Mouse (Mus musculus) macrophage (primary cell): ENCODE results near the gene Adcy5. TPM values are rescaled to one million over a fixed set of nuclear protein-coding genes. Genes with fewer than 3 reads are reported as not detected.

Source experiments
- H3K27ac ChIP-seq: fragments of 350-480 bp; formaldehyde crosslinking; 2 replicates; pipeline ENCODE4 v1.9.0; 2021
- H3K36me3 ChIP-seq: fragments of 350-480 bp; formaldehyde crosslinking; 2 replicates; pipeline ENCODE4 v1.9.0; 2021; ENCODE audit errors: inconsistent target
- H3K4me3 ChIP-seq: fragments of 350-480 bp; formaldehyde crosslinking; 2 replicates; pipeline ENCODE4 v1.9.0; 2021; ENCODE audit errors: inconsistent target
- H3K79me2 ChIP-seq: fragments of 350-480 bp; formaldehyde crosslinking; 2 replicates; pipeline ENCODE4 v1.9.0; 2021; ENCODE audit errors: inconsistent target
- WGBS: methylation state at CpG from one replicate; pipeline ENCODE4 v1.1.7; 2026; ENCODE audit warnings: inconsistent platforms; ENCODE audit not compliant: missing documents; 5-methylcytosine and 5-hydroxymethylcytosine counted together
- polyA plus RNA-seq: library from polyadenylated mRNA; stranded (reverse); fragments of 250-400 nt; gene quantifications from 3 replicates; pipeline ENCODE4 v1.2.4, GENCODE M21; 2018; ENCODE audit warnings: inconsistent platforms
- total RNA-seq, 78 experiments: library from RNA; depleted of rRNA; stranded (reverse); fragments of 250-400 nt; gene quantifications; 1 replicate in 9 of 78; 2 replicates in 24 of 78; 3 replicates in 43 of 78; 4 replicates in 2 of 78; pipeline ENCODE4 v1.2.4; 2018; ENCODE audit warnings: inconsistent platforms in 56 of 78

Gene Adcy5
- total RNA-seq (2018; cell fraction: chromatin; rRNA removed): under 1 TPM in 3 of 26 experiments, not detected in 23; 0.13 to 0.22 (median 0.20) TPM
- total RNA-seq (2018; cell fraction: cytosol; rRNA removed): under 1 TPM in 2 of 26 experiments, not detected in 24; 0.04 TPM
- under 1 TPM in 6 of 26 experiments, not detected in 20; 0.07 to 0.17 (median 0.11) TPM for total RNA-seq (2018; cell fraction: nucleus; rRNA removed)
- 0.03 TPM in 1 of 3 replicates, not detected in the others for polyA plus RNA-seq

GRCm38 (mm10) chr16:35154641-35155390, at the start of gene Adcy5:
Gene Adcy5, plus strand, starts transcription at chr16:35154877.
- under 1% methylated on average over 78 of the region's 104 CpGs for WGBS
- no peak within 1 kb of the TSS for H3K27ac ChIP-seq
- H3K4me3 ChIP-seq: no peak within 1 kb of the TSS
- H3K79me2 ChIP-seq: no peaks in the 10 kb centered on the region
- no peaks in the 10 kb centered on the region for H3K36me3 ChIP-seq

GRCm38 (mm10) chr16:35107985-35108384, 46.7 kb upstream of the Adcy5 start:
- no peak overlapping the region for H3K27ac ChIP-seq
- H3K4me3 ChIP-seq: no peak overlapping the region
- 97% methylated on average over 6 of the region's 6 CpGs for WGBS
- 0 out of 2 replicates have a peak, but pooled peaks cover 7% of the 10 kb centered on the region for H3K36me3 ChIP-seq
- no peaks in the 10 kb centered on the region for H3K79me2 ChIP-seq

GRCm38 (mm10) chr16:35109156-35109555, 45.5 kb upstream of the Adcy5 start:
- H3K79me2 ChIP-seq: no peaks in the 10 kb centered on the region
- no peak overlapping the region for H3K4me3 ChIP-seq
- WGBS: 86% methylated on average over 8 of the region's 8 CpGs
- 0 out of 2 replicates have a peak, but pooled peaks cover 7% of the 10 kb centered on the region for H3K36me3 ChIP-seq
- no peak overlapping the region for H3K27ac ChIP-seq

GRCm38 (mm10) chr16:35109656-35110291, 44.9 kb upstream of the Adcy5 start:
- H3K36me3 ChIP-seq: 0 out of 2 replicates have a peak, but pooled peaks cover 7% of the 10 kb centered on the region
- no peak overlapping the region for H3K4me3 ChIP-seq
- H3K79me2 ChIP-seq: no peaks in the 10 kb centered on the region
- 91% methylated on average over 6 of the region's 7 CpGs for WGBS
- H3K27ac ChIP-seq: no peak overlapping the region

GRCm38 (mm10) chr16:35110410-35111142, 44.1 kb upstream of the Adcy5 start:
- Histone ChIP-seq H3K27ac (no peak overlapping the region), H3K79me2 (no peaks in the 10 kb centered on the region), H3K4me3 (no peak overlapping the region), H3K36me3 (0 out of 2 replicates have a peak, but pooled peaks cover 7% of the 10 kb centered on the region)
- 46% methylated on average over 10 of the region's 10 CpGs for WGBS

- WGBS: 70% methylated on average over 7 of the region's 8 CpGs
- H3K4me3 ChIP-seq: no peak overlapping the region
These were observed 43.5 kb upstream of the Adcy5 start for GRCm38 (mm10) chr16:35111143-35111620.

GRCm38 (mm10) chr16:35113496-35113895, 41.2 kb upstream of the Adcy5 start:
- 91% methylated on average over 5 of the region's 5 CpGs for whole genome bisulfite sequencing
- Histone ChIP-seq H3K4me3 (no peak overlapping the region), H3K27ac (no peak overlapping the region), H3K36me3 (no peaks in the 10 kb centered on the region), H3K79me2 (no peaks in the 10 kb centered on the region)

More at GRCm38 (mm10) chr16:35111143-35111620, 43.5 kb upstream of the Adcy5 start:
- H3K79me2 ChIP-seq: no peaks in the 10 kb centered on the region
- H3K36me3 ChIP-seq: 0 out of 2 replicates have a peak, but pooled peaks cover 7% of the 10 kb centered on the region
- H3K27ac ChIP-seq: no peak overlapping the region

- no peaks in the 10 kb centered on the region for H3K36me3 ChIP-seq
- no peak overlapping the region for H3K4me3 ChIP-seq
- H3K27ac ChIP-seq: no peak overlapping the region
- no peaks in the 10 kb centered on the region for H3K79me2 ChIP-seq
- WGBS: 78% methylated on average over 7 of the region's 7 CpGs
These were observed 38.2 kb upstream of the Adcy5 start for GRCm38 (mm10) chr16:35116328-35116956.

- H3K27ac ChIP-seq: no peak overlapping the region
- H3K36me3 ChIP-seq: no peaks in the 10 kb centered on the region
- WGBS: 86% methylated on average over 7 of the region's 7 CpGs
- no peaks in the 10 kb centered on the region for H3K79me2 ChIP-seq
- H3K4me3 ChIP-seq: no peak overlapping the region
These were observed 37.2 kb upstream of the Adcy5 start for GRCm38 (mm10) chr16:35117436-35117835.

GRCm38 (mm10) chr16:35120603-35121002, 34.1 kb upstream of the Adcy5 start:
- Histone ChIP-seq H3K27ac (no peak overlapping the region), H3K36me3 (no peaks in the 10 kb centered on the region), H3K4me3 (no peak overlapping the region), H3K79me2 (no peaks in the 10 kb centered on the region)
- WGBS: 86% methylated on average over 4 of the region's 4 CpGs

GRCm38 (mm10) chr16:35127270-35127669, 27.4 kb upstream of the Adcy5 start:
- Histone ChIP-seq H3K27ac (no peak overlapping the region), H3K4me3 (no peak overlapping the region), H3K36me3 (no peaks in the 10 kb centered on the region), H3K79me2 (no peaks in the 10 kb centered on the region)
- 87% methylated on average over 5 of the region's 5 CpGs for WGBS

GRCm38 (mm10) chr16:35130172-35130571, 24.5 kb upstream of the Adcy5 start:
- Histone ChIP-seq H3K36me3 (no peaks in the 10 kb centered on the region), H3K4me3 (no peak overlapping the region), H3K27ac (no peak overlapping the region), H3K79me2 (no peaks in the 10 kb centered on the region)
- WGBS: 80% methylated on average over 3 of the region's 3 CpGs

- H3K79me2 ChIP-seq: no peaks in the 10 kb centered on the region
- H3K4me3 ChIP-seq: no peak overlapping the region
- no peak overlapping the region for H3K27ac ChIP-seq
- 88% methylated on average over 6 of the region's 6 CpGs for WGBS
- no peaks in the 10 kb centered on the region for H3K36me3 ChIP-seq
These were observed 15.3 kb upstream of the Adcy5 start for GRCm38 (mm10) chr16:35139416-35139815.
